Mouse (Mus musculus) Muller cell, postnatal 12 days (primary cell): ENCODE measurements around the gene Ly6f.

Experiments
- DNase-seq: peaks from one replicate; pipeline ENCODE4 v3.0.0-alpha.2; 2015; ENCODE audit errors: inconsistent ontology term

Gene Ly6f

GRCm38 (mm10) chr15:75317255-75317654 is 49.0 kb downstream of the Ly6f start:
- no peak for DNase-seq

- no peak for DNase-seq
These were observed 50.4 kb downstream of the Ly6f start for GRCm38 (mm10) chr15:75318584-75318983.

GRCm38 (mm10) chr15:75320104-75320503 is 51.9 kb downstream of the Ly6f start:
- no peak for DNase-seq
